Mouse (Mus musculus): ENCODE data around the gene Etl4. TPM values are rescaled to one million over a fixed set of nuclear protein-coding genes. Genes with fewer than 3 reads are reported as not detected.

Etl4 gene
- 42.7 TPM for polyA plus RNA-seq (2014; fragmentation: Illumina TruSeq; extraction: RNeasy Lipid Tissue Mini Kit (QIAGEN cat#74804); ENCODE audit: low read depth, low replicate concordance)

GRCm38 (mm10) chr2:19909171-19909899 is at the start of gene Etl4:
Gene Etl4, plus strand, starts transcription at chr2:19909780.

Data from adrenal gland, adult 10 weeks (tissue).